Mouse (Mus musculus): Measurements from ENCODE around the gene Ak8. TPM values are rescaled to one million over a fixed set of nuclear protein-coding genes. Genes with fewer than 3 reads are reported as not detected.

Ak8 gene
- polyA plus RNA-seq, 1 experiment from 2014 or later: 1.0 TPM

GRCm38 (mm10) chr2:28799575-28799974, 99.6 kb downstream of the Ak8 start:
- no peak for ATAC-seq (replicated peaks; ENCODE audit: low FRiP score)
- Histone ChIP-seq H3K36me3 (no peaks in the 10 kb centered on the region), H3K4me1 (peaks cover 31% of the 10 kb centered on the region), H3K9ac (no peak overlapping the region), H3K4me2 (no peak overlapping the region), H3K27ac (no peak overlapping the region), H3K27me3 (0 out of 2 replicates have a peak, but pooled peaks cover 4% of the 10 kb centered on the region), H3K9me3 (replicated peaks) (no peaks in the 10 kb centered on the region), H3K4me3 (replicated peaks) (no peak overlapping the region)
- WGBS: 60% methylated on average over 2 of the region's 2 CpGs

GRCm38 (mm10) chr2:28803406-28803805, 103.4 kb downstream of the Ak8 start:
- ATAC-seq (replicated peaks; ENCODE audit: low FRiP score): no peak
- no peaks in the 10 kb centered on the region for H3K9me3 ChIP-seq (replicated peaks)
- no peak overlapping the region for H3K4me3 ChIP-seq (replicated peaks)
- H3K9ac ChIP-seq: no peak overlapping the region
- H3K27me3 ChIP-seq: no peaks in the 10 kb centered on the region
- H3K27ac ChIP-seq: no peak overlapping the region
- H3K36me3 ChIP-seq: no peaks in the 10 kb centered on the region
- 83% methylated on average over 7 of the region's 7 CpGs for WGBS
- H3K4me1 ChIP-seq: peaks cover 20% of the 10 kb centered on the region; the same call in 1 of the 2 replicates
- no peak overlapping the region for H3K4me2 ChIP-seq

DNA sequence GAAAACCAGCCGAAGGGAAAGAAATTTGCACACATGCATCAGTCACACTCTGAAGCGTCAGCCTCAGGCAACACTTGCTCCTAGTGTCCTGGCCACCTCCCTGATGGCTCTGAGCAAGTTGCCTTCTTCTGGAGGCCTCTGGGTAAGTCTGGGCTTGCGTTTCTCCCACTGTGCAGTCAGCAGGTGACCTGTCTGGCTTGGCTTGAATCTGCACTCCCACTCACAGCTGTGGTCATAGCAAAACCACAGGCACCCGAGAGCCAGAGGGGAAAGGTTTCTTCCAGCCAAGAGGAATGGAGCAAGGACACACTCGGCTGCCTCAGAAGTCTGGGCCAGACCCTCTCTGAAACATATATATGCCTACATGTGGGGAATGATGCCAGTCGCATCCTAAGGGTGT, 108.9 kb downstream of the Ak8 start:
- ATAC-seq (replicated peaks; ENCODE audit: low FRiP score): no peak
- 58% methylated on average over 6 of the region's 6 CpGs for WGBS
- H3K9me3 ChIP-seq (replicated peaks): no peaks in the 10 kb centered on the region
- H3K4me3 ChIP-seq (replicated peaks): no peak overlapping the region
- H3K9ac ChIP-seq: no peak overlapping the region
- no peak overlapping the region for H3K27ac ChIP-seq
- peaks cover 7% of the 10 kb centered on the region; the same call in 1 of the 2 replicates for H3K4me1 ChIP-seq
- H3K27me3 ChIP-seq: no peaks in the 10 kb centered on the region
- no peak overlapping the region for H3K4me2 ChIP-seq
- H3K36me3 ChIP-seq: no peaks in the 10 kb centered on the region

DNA sequence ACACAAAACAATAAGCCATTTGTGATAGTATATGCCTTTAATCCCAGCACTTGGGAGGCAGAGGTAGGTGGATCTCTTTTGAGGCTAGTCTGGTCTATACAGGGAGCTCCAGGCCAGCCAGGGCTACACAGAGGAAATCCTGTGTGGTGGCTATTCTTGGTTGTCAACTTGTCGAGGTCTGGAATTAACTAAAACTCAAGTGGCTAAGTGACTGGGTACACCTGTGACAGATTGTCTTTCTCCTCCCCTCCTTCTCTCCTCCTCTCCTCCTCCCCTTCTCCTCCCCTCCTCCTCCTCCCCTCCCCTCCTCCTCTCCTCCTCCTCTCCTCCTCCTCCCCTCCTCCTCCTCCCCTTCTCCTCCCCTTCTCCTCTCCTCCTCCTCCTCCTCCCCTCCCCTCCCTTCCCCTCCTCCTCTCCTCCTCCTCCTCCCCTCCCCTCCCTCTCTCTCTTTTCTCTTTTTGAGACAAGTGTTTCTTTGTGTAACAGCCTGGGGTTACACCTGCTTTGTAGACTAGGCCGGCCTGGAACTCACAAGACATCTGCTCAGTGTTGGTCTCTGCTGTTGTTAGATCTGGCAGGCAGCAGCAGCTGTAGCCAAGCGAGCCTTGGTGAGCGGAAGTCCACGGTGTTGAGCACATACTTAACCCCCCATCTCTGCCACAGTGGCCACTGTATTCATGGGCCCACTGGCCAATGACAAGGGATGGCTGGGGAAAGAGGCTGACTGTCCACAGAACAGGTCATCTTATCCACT, 110.5 kb downstream of the Ak8 start:
- no peak overlapping the region for H3K27ac ChIP-seq
- no peak overlapping the region for H3K4me2 ChIP-seq
- H3K27me3 ChIP-seq: no peaks in the 10 kb centered on the region
- H3K36me3 ChIP-seq: no peaks in the 10 kb centered on the region
- ATAC-seq (replicated peaks; ENCODE audit: low FRiP score): no peak
- no peak overlapping the region for H3K9ac ChIP-seq
- 60% methylated on average over 5 of the region's 5 CpGs for WGBS
- peaks cover 7% of the 10 kb centered on the region; the same call in 1 of the 2 replicates for H3K4me1 ChIP-seq
- H3K9me3 ChIP-seq (replicated peaks): no peaks in the 10 kb centered on the region
- no peak overlapping the region for H3K4me3 ChIP-seq (replicated peaks)

GRCm38 (mm10) chr2:28818866-28819265, 118.9 kb downstream of the Ak8 start:
- no peak overlapping the region for H3K4me3 ChIP-seq (replicated peaks)
- H3K4me1 ChIP-seq: 0 out of 2 replicates have a peak, but pooled peaks cover 5% of the 10 kb centered on the region
- H3K27ac ChIP-seq: no peak overlapping the region
- no peaks in the 10 kb centered on the region for H3K27me3 ChIP-seq
- no peak overlapping the region for H3K4me2 ChIP-seq
- ATAC-seq (replicated peaks; ENCODE audit: low FRiP score): no peak
- peaks cover 9% of the 10 kb centered on the region for H3K36me3 ChIP-seq
- 75% methylated on average over 4 of the region's 4 CpGs for WGBS
- H3K9ac ChIP-seq: no peak overlapping the region
- H3K9me3 ChIP-seq (replicated peaks): no peaks in the 10 kb centered on the region

DNA sequence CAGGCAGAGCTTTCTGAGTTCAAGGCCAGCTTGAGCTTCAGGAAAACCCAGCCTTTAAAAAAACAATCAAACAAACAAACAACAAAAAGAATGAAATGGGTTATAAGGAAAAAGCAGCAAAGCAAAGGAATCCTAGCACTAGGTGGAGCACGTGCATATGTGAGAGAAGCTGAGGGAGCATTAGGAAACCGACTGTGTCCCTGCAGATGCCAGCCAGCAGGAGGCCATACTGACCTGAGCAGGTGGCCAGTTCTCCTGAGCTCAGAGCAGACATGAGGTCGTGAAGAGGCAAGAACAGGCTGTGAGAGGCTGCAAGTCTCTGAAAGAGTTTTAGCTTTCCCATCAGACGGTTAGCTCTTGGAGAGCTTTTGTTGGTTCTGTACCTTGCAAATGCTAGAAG, 129.3 kb downstream of the Ak8 start:
- H3K4me2 ChIP-seq: no peak overlapping the region
- 41% methylated on average over 4 of the region's 4 CpGs for WGBS
- H3K9ac ChIP-seq: no peak overlapping the region
- H3K4me1 ChIP-seq: no peaks in the 10 kb centered on the region
- no peak for ATAC-seq (replicated peaks; ENCODE audit: low FRiP score)
- peaks cover 99% of the 10 kb centered on the region for H3K36me3 ChIP-seq
- H3K4me3 ChIP-seq (replicated peaks): no peak overlapping the region
- no peak overlapping the region for H3K27ac ChIP-seq
- H3K9me3 ChIP-seq (replicated peaks): no peaks in the 10 kb centered on the region
- no peaks in the 10 kb centered on the region for H3K27me3 ChIP-seq

GRCm38 (mm10) chr2:28836181-28836940, 136.4 kb downstream of the Ak8 start:
- Histone ChIP-seq H3K4me1 (peaks cover 30% of the 10 kb centered on the region), H3K27ac (peak overlapping the region; percentile 82), H3K4me3 (replicated peaks) (no peak overlapping the region), H3K36me3 (peaks cover 40% of the 10 kb centered on the region), H3K27me3 (no peaks in the 10 kb centered on the region), H3K9me3 (replicated peaks) (no peaks in the 10 kb centered on the region), H3K9ac (no peak overlapping the region), H3K4me2 (peak overlapping the region; percentile 4; the same call in 1 of the 2 replicates)
- WGBS: 41% methylated on average over 3 of the region's 3 CpGs
- ATAC-seq (replicated peaks; ENCODE audit: low FRiP score): no peak; the same call in 1 of the 2 replicates

DNA sequence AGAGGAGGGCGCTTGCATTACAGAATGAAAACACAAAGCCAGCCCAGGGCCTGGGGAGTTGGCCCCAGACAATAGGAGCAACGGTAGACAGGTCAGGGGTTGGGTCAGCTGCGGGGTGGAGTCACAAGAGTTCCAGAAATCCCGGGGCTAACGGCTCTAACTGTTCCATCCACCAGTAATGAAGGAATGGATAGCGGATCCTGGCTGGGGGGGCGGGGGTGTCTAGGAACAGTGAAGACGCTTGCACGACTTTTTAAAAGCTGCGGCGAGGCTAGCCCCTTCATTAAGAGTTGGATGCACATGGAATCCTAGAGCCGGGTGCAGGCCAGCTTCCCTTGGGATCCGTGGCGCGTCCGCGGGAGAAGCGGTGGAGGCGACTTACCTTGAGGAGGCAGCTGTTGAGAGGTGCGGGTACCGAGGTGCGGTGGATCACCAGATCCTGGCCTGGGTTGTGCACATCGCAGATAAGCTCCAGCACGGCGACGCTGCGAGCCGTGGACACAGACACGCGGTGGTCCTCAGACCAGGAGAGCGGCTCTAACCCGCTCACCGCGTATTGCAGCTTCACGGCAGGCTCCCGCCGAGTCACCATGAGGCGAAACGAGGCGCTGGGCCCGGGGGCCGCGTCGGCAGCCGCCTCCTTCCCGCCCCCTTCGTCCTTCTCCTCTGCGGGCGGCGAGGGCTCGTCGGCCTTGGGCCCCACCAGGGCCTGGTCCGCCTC, 139.7 kb downstream of the Ak8 start:
- peak; percentile 44 for ATAC-seq (replicated peaks; ENCODE audit: low FRiP score)
- Histone ChIP-seq H3K9me3 (replicated peaks) (no peaks in the 10 kb centered on the region), H3K9ac (peak overlapping the region; percentile 84), H3K27ac (peak overlapping the region; percentile 96), H3K4me3 (replicated peaks) (peak overlapping the region; percentile 100), H3K4me1 (peaks cover 40% of the 10 kb centered on the region), H3K27me3 (no peaks in the 10 kb centered on the region), H3K36me3 (peaks cover 10% of the 10 kb centered on the region), H3K4me2 (peak overlapping the region; percentile 76)
- WGBS: under 1% methylated on average over 53 of the region's 53 CpGs

GRCm38 (mm10) chr2:28840222-28840951, 140.4 kb downstream of the Ak8 start, which contains the start of the genes Gtf3c4 and Ddx31:
TSS of gene Gtf3c4 (minus strand) at chr2:28840360.
TSS of gene Ddx31 (plus strand) at chr2:28840406.
- H3K4me1 ChIP-seq: peaks cover 40% of the 10 kb centered on the region
- ATAC-seq (replicated peaks; ENCODE audit: low FRiP score): peak; percentile 96
- peak within 1 kb of the TSS; percentile 100 for H3K4me3 ChIP-seq (replicated peaks)
- H3K9me3 ChIP-seq (replicated peaks): no peaks in the 10 kb centered on the region
- H3K27ac ChIP-seq: peak within 1 kb of the TSS; percentile 96
- H3K9ac ChIP-seq: peak within 1 kb of the TSS; percentile 84
- peak within 1 kb of the TSS; percentile 76 for H3K4me2 ChIP-seq
- peaks cover 12% of the 10 kb centered on the region for H3K36me3 ChIP-seq
- under 1% methylated on average over 63 of the region's 63 CpGs for WGBS
- H3K27me3 ChIP-seq: no peaks in the 10 kb centered on the region

DNA sequence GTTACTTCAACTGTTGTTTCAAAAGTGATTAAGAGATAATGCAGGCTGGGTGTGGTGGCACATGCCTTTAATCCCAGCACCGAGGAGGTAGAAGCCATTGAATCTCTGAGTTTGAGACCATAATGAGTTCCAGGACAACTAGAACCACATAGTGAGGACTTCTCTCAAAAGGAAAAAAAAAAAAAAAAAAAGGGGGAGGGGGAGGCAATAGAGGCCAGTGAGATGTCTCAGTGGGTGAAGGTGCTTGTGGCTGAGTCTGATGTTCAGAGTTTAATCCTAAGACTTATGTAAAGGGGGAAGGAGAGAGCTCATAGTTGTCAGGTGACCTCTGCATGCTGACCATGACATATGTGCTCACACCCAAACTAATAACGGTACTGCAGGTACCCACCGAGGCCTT, 142.1 kb downstream of the Ak8 start:
- H3K27ac ChIP-seq: no peak overlapping the region
- no peaks in the 10 kb centered on the region for H3K27me3 ChIP-seq
- peaks cover 31% of the 10 kb centered on the region for H3K4me1 ChIP-seq
- H3K9me3 ChIP-seq (replicated peaks): no peaks in the 10 kb centered on the region
- ATAC-seq (replicated peaks; ENCODE audit: low FRiP score): no peak
- H3K9ac ChIP-seq: no peak overlapping the region
- peak overlapping the region; percentile 76 for H3K4me2 ChIP-seq
- WGBS: 72% methylated on average over 3 of the region's 3 CpGs
- peaks cover 27% of the 10 kb centered on the region for H3K36me3 ChIP-seq
- peak overlapping the region; percentile 100; the same call in 1 of the 2 replicates for H3K4me3 ChIP-seq (replicated peaks)

DNA sequence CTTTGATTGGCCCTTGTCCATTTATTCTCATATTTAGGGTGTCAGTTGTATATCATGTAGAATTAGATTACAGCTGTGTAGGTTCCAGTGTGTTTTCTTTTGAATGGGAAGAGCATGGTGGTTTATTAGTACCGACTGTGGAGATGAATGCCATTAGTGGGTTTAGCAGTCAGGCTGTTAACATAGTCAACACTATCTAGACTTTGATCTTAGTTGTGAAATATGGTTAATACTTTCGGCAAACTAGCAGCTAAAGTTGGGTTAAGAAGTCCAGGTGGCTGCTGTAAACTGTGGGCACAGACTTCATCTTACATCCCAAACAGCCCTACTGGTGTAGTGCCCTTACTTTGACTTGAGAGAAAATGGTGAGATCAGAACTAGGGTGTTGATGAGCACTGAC, 148.9 kb downstream of the Ak8 start:
- Histone ChIP-seq H3K4me1 (no peaks in the 10 kb centered on the region), H3K36me3 (peaks cover 85% of the 10 kb centered on the region), H3K27ac (no peak overlapping the region), H3K4me2 (no peak overlapping the region), H3K4me3 (replicated peaks) (no peak overlapping the region), H3K9ac (no peak overlapping the region), H3K9me3 (replicated peaks) (no peaks in the 10 kb centered on the region), H3K27me3 (no peaks in the 10 kb centered on the region)
- ATAC-seq (replicated peaks; ENCODE audit: low FRiP score): no peak
- WGBS: 88% methylated on average over 2 of the region's 2 CpGs
